In the genomic region with DNA sequence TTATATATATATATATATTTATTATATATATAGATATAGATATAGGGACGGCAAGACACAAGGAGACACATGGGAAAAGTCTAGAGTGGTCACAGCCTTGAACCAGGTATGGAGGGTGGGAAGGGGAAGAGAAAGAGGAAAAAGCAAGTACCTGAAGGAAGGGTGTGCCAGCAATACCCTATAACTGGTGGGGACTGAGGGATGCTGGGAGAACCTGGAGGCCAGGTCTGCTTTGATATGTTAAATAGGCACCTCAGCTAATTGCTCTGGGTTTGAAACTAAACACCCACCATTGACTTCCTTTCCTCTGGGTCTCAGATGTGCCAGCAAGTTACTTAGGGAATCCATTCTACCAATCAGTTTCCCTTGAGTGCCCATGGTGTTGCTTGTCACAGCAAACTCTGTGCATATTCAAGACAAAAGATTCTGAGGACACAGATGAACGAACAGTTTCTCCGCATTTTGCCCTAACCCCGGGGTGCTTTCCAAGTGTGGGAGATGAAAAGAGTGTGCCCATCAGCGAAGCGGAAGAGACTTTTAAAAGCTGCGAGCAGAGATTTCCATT, we compare ENCODE assay signal across 20 mouse cellular contexts. TPM values are rescaled to one million over a fixed set of nuclear protein-coding genes. Genes with fewer than 3 reads are reported as not detected.
A peak's percentile ranks its signal among the peaks of the same experiment; 100 is the strongest.
DNase-seq lines count a peak whose midpoint lies in the region; ATAC-seq and TF ChIP-seq lines count a peak whose summit lies in the region.
"Had no signal": no experiment of that assay in that cellular context is flagged by ENCODE, and none has a peak within 500 bp of the region (broad histone marks: within the 10 kb centered on the region; RNA-seq: fewer than 3 reads in every experiment).

No protein-coding gene starts in this region.

- no peak for DNase-seq in kidney, adult 18-20 months
- peak; percentile 38 for DNase-seq in ES-E14 (ENCODE audit: low read depth, low spot score)
- peak; percentile 60 for DNase-seq in ZHBTc4 (ENCODE audit: low read depth, low spot score)
- DNase-seq in retina, embryonic 14.5 days (ENCODE audit: low spot score) = no peak
- DNase-seq: adrenal gland, adult 2 months; cerebellum, adult 11-12 months; cerebellum, postnatal 25 days; kidney, adult 11 months; layer of hippocampus, postnatal 36 days; liver; liver, postnatal 0 days; right cerebral cortex, postnatal 25 days; thymus, postnatal 36 days had no signal

- H3K36me3 ChIP-seq in kidney, embryonic 16.5 days (ENCODE audit: insufficient read depth, low read length) = no peaks in the 10 kb centered on the region
- H3K36me3 ChIP-seq in ES-E14 (ENCODE audit: control insufficient read depth, insufficient read depth, low read length, poor library complexity, severe bottlenecking) = no peaks in the 10 kb centered on the region
- H3K36me3 ChIP-seq in hindbrain, embryonic 16.5 days (ENCODE audit: control insufficient read depth, insufficient read depth, low read length) = no peaks in the 10 kb centered on the region
- H3K36me3 ChIP-seq: heart, embryonic 13.5 days had no signal

- no peak overlapping the region for H3K27ac ChIP-seq in kidney, embryonic 16.5 days (ENCODE audit: low read length)
- no peak overlapping the region for H3K27ac ChIP-seq in ES-E14 (ENCODE audit: insufficient read depth, low read depth, low read length, poor library complexity, severe bottlenecking)
- H3K27ac ChIP-seq in hindbrain, embryonic 16.5 days (ENCODE audit: low read depth, low read length) = no peak overlapping the region
- H3K27ac ChIP-seq: heart, embryonic 13.5 days had no signal

- ATAC-seq in kidney, embryonic 16.5 days (ENCODE audit: low FRiP score, low TSS enrichment) = peak; percentile 31; the same call in 1 of the 2 replicates
- no peak for ATAC-seq in hindbrain, embryonic 16.5 days
- ATAC-seq in erythroid progenitor cell, adult 5-6 weeks (replicated peaks; ENCODE audit: low FRiP score, poor library complexity, severe bottlenecking) = no peak
- ATAC-seq: liver, postnatal 0 days had no signal

- H3K27me3 ChIP-seq in kidney, embryonic 16.5 days (ENCODE audit: insufficient read depth, low read length) = no peaks in the 10 kb centered on the region
- H3K27me3 ChIP-seq in hindbrain, embryonic 16.5 days (replicated peaks; ENCODE audit: control insufficient read depth, insufficient read depth, low read length) = no peaks in the 10 kb centered on the region
- H3K27me3 ChIP-seq: heart, embryonic 13.5 days had no signal

- H3K4me3 ChIP-seq in kidney, embryonic 16.5 days (ENCODE audit: low read length) = no peak overlapping the region
- H3K4me3 ChIP-seq in ES-E14 (ENCODE audit: insufficient read depth in 1 of 2, low read depth in 1 of 2, low read length in 2 of 2, poor library complexity in 1 of 2, severe bottlenecking in 1 of 2) = no peak overlapping the region
- H3K4me3 ChIP-seq in hindbrain, embryonic 16.5 days (ENCODE audit: low read length) = no peak overlapping the region
- H3K4me3 ChIP-seq: erythroblast, embryonic 14.5 days; heart, embryonic 13.5 days had no signal

- no peaks in the 10 kb centered on the region for H3K4me1 ChIP-seq in kidney, embryonic 16.5 days (ENCODE audit: insufficient read depth, low read length)
- 0 out of 4 replicates have a peak, but pooled peaks cover 0 to 2% of the 10 kb centered on the region in 2 experiments for H3K4me1 ChIP-seq in ES-E14 (ENCODE audit: control insufficient read depth in 2 of 2, insufficient read depth in 2 of 2, low read length in 2 of 2, poor library complexity in 1 of 2)
- H3K4me1 ChIP-seq in hindbrain, embryonic 16.5 days (ENCODE audit: control insufficient read depth, insufficient read depth, low read depth, low read length) = no peaks in the 10 kb centered on the region
- H3K4me1 ChIP-seq: heart, embryonic 13.5 days had no signal

- no peaks in the 10 kb centered on the region for H3K9me3 ChIP-seq in kidney, embryonic 16.5 days (ENCODE audit: low read length)
- no peaks in the 10 kb centered on the region for H3K9me3 ChIP-seq in ES-E14 (ENCODE audit: control insufficient read depth, insufficient read depth, low read depth, low read length)
- H3K9me3 ChIP-seq in hindbrain, embryonic 16.5 days (ENCODE audit: control insufficient read depth, low read length) = no peaks in the 10 kb centered on the region
- H3K9me3 ChIP-seq: heart, embryonic 13.5 days had no signal

- no peak overlapping the region for H3K9ac ChIP-seq in kidney, embryonic 16.5 days (replicated peaks; ENCODE audit: low read length)
- H3K9ac ChIP-seq in ES-E14 (ENCODE audit: insufficient read depth, low read depth, low read length, poor library complexity, severe bottlenecking) = no peak overlapping the region
- H3K9ac ChIP-seq in hindbrain, embryonic 16.5 days (ENCODE audit: low read depth, low read length) = no peak overlapping the region; the same call in 1 of the 2 replicates
- H3K9ac ChIP-seq: heart, embryonic 13.5 days; liver, postnatal 0 days had no signal

- WGBS in kidney, embryonic 16.5 days = 52% methylated on average over 7 of the region's 7 CpGs
- WGBS in hindbrain, embryonic 16.5 days = 26% methylated on average over 7 of the region's 7 CpGs

- peak overlapping the region; percentile 45 for H3K4me2 ChIP-seq in kidney, embryonic 16.5 days (replicated peaks; ENCODE audit: low read depth, low read length)
- H3K4me2 ChIP-seq in hindbrain, embryonic 16.5 days (ENCODE audit: low read length) = peak overlapping the region; percentile 38
- H3K4me2 ChIP-seq: heart, embryonic 13.5 days had no signal

- in situ Hi-C loops in ES-E14 (cut with MboI; ENCODE audit: low sequenced_read_pairs in 2 of 2, unreplicated experiment in 2 of 2) = no loop called here

TF ChIP-seq in ES-E14, 5 proteins besides CTCF, POLR2A, EP300 and RAD21:
- TF ChIP-seq ZC3H11A (IDR thresholded peaks at IDR 0.05; ENCODE audit: borderline replicate concordance, low read depth, low read length) = no peak
- TF ChIP-seq CHD2 (IDR thresholded peaks at IDR 0.05; ENCODE audit: low read depth, low read length) = no peak
- TF ChIP-seq ZNF384 (IDR thresholded peaks at IDR 0.05; ENCODE audit: low read depth, low read length) = no peak
- TF ChIP-seq MAFK (IDR thresholded peaks at IDR 0.05; ENCODE audit: insufficient read depth, low read depth, low read length) = no peak
- TF ChIP-seq HCFC1 (IDR thresholded peaks at IDR 0.05; ENCODE audit: borderline replicate concordance, insufficient read depth, low read length) = no peak

RNA-seq across cellular contexts. Expression of a gene that starts 42.6 kb away (rescaled TPM):
- 62.7 and 68.5 TPM in 2 replicates for polyA plus RNA-seq in kidney, embryonic 16.5 days (2015; fragmentation: Nextera tagmentation; extraction: Ambion mirVana)
- total RNA-seq in ES-E14 (2012; rRNA removed) = 3.2 and 3.3 TPM in 2 replicates
- polyA plus RNA-seq in hindbrain, embryonic 16.5 days (2015; fragmentation: Nextera tagmentation; extraction: Ambion mirVana) = 19.3 and 21.6 TPM in 2 replicates
- total RNA-seq in erythroid progenitor cell, adult 5-6 weeks (2015; ENCODE audit: low replicate concordance) = not detected in 2 replicates
- total RNA-seq in erythroid progenitor cell, adult 5-6 weeks (2017; ENCODE audit: low replicate concordance) = not detected in 2 replicates
- total RNA-seq: hematopoietic stem cell, adult 5-6 weeks; MEL had no signal
- polyA plus RNA-seq: erythroblast, embryonic 14.5 days had no signal

Comparison
In these comparisons a context has a peak if more than half of its experiments do, and no peak if none do; other contexts are left out.
1. DNase-seq: peak in ES-E14 (single experiment) and ZHBTc4 (single experiment); none in kidney, adult 18-20 months (single experiment) and retina, embryonic 14.5 days (single experiment).